Mouse (Mus musculus): ENCODE data around the gene Serbp1.
A peak's percentile ranks its signal among the peaks of the same experiment; 100 is the strongest.

Gene Serbp1

GRCm38 (mm10) chr6:67296126-67296525 is 58.1 kb downstream of the Serbp1 start:
- no peak for ATAC-seq (ENCODE audit: insufficient number of reproducible peaks, low FRiP score, low TSS enrichment)

DNA sequence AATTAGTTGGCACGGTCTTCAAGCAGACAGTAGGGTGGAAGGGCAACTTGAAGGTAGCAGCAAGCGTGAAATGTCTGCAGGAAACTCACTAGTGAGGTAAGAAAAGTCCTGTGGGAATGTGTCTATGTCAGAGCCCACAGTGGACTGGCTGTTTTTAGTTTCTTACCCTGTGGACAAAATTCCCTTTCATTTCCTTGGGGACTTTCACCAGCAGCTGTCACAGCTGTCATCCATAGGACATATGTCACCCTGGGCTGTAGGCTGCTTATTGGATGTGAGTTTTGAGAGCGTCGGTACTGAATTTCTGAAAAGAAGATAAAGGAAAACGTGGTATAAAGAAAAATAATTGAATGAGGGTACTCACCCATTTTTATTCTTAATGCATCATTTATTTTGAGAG is 60.8 kb downstream of the Serbp1 start:
- no peak for ATAC-seq (ENCODE audit: insufficient number of reproducible peaks, low FRiP score, low TSS enrichment)

DNA sequence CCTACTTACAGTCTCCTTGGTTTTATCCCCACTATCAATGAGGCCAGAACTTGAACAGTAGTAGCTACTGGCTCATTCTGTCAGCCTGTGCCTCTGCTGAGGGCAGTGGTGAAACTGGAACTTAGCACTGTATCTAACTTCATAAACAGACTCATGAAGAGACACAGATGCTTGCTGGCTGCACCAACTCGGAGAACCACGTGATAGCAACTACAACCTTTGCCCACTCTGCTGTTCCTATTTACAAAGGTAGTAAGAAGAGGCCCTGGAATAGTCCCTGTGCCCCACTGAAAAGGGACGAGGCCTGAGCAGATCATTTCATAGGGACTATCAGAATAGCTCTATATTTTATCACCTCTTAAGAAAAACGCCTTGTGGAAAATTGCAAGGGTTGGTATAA is 62.3 kb downstream of the Serbp1 start:
- no peak for ATAC-seq (ENCODE audit: insufficient number of reproducible peaks, low FRiP score, low TSS enrichment)

- 0 out of 2 replicates have a peak, but pooled peaks have one; percentile 32 for ATAC-seq (ENCODE audit: insufficient number of reproducible peaks, low FRiP score, low TSS enrichment)
These were observed 62.8 kb downstream of the Serbp1 start for GRCm38 (mm10) chr6:67300710-67301163.

GRCm38 (mm10) chr6:67301230-67301629 is 63.3 kb downstream of the Serbp1 start:
- no peak for ATAC-seq (ENCODE audit: insufficient number of reproducible peaks, low FRiP score, low TSS enrichment)

- no peak for ATAC-seq (ENCODE audit: insufficient number of reproducible peaks, low FRiP score, low TSS enrichment)
These were observed 64.5 kb downstream of the Serbp1 start for GRCm38 (mm10) chr6:67302471-67302870.

DNA sequence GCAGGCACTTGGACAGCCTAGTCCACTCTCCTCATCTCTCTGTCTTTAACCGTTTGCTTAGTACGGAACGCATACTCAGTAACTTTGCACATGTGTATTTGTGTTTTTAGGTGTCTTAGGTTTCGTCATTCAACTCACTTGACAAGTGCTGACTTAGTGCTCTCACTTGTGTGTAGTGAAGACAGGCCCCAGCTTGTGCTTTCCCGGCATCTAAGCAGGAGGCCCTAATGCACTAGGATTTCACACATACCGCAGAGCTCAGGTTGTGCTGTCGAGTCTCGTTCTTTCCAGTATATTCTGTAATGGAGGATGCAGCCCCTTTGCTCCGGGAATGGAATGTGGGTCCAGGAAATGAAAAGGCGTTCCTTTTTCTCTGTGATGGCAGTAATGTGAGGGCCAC is 65.2 kb downstream of the Serbp1 start:
- no peak for ATAC-seq (ENCODE audit: insufficient number of reproducible peaks, low FRiP score, low TSS enrichment)

DNA sequence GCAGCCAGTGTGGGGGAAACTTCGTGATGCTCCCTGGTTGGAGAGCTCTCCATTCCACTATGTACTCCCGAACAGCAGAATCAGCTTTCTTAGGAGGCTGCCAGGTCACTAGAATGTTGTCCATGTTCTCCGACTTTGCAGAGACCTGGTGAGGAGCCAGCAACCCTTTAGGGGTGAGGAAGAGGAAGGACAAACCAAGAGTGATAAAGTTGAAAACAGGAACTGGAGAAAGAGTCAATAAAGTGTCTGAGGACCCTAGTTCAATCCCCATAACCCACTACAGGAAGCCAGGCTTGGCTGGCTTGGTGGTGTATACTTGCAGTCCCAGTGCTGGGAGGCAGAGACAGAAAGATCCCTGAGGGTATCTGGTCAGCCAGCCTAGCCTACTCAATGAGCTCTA is 71.0 kb downstream of the Serbp1 start:
- no peak for ATAC-seq (ENCODE audit: insufficient number of reproducible peaks, low FRiP score, low TSS enrichment)

DNA sequence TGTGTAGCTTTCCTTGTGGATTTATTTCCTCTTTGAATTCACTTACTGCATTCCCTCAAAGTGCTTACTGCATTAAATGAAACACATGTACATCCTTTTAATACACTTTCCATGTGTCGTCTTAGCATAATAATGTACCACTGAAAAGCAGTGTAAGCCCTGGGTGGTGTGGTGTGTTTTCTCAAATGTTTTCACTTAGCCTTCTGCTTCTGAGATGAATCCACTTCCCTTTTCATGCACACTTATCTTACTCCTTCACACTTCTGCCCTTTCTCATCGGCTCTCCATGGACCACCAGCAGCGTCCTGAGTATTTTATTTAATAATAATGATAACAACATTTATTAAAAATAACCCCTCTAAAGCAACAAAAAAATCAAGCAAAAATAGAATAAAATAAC is 71.8 kb downstream of the Serbp1 start:
- ATAC-seq (ENCODE audit: insufficient number of reproducible peaks, low FRiP score, low TSS enrichment), result no peak

- no peak for ATAC-seq (ENCODE audit: insufficient number of reproducible peaks, low FRiP score, low TSS enrichment)
These were observed 76.7 kb downstream of the Serbp1 start for GRCm38 (mm10) chr6:67314697-67315096.

DNA sequence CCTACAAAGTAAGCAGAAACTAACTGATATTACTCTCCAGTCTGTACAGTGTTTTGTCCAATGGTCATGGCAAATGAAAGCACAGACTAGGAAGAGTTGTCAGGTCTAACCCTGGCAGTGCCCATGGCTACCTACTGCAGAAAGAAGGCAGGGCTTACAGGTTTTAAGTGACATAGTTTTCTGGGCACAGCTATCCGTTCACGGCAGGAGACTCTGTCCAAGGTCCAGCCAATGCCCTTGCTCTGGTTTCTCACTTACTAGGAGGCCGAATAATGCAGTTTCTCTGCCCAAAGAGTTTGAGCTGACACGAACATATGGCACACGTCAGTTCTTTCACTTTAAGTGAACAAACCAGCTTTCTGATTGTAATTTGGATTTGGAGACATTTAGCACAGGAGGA is 79.1 kb downstream of the Serbp1 start:
- peak; percentile 70 for ATAC-seq (ENCODE audit: insufficient number of reproducible peaks, low FRiP score, low TSS enrichment)

GRCm38 (mm10) chr6:67317827-67318338 is 79.9 kb downstream of the Serbp1 start:
- ATAC-seq (ENCODE audit: insufficient number of reproducible peaks, low FRiP score, low TSS enrichment), result no peak

DNA sequence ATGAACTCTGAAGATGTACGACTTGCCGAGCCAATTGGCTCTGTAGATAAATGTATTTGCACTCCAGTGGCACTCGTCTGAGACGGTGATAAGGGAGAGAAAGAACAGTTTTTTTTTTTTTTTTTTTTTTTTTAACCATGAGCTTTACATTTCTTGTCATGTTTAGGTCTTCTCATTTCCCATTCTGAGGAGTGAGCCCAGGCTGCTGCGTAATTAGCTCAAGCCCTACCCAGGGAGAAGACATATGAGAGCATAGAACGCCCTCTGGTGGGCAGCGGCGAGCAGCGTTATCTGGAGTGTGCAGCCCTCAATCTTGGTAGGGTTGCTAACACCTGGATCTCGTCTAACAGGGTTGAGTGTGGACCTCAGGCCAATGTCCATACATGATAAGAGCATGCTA is 80.5 kb downstream of the Serbp1 start:
- ATAC-seq (ENCODE audit: insufficient number of reproducible peaks, low FRiP score, low TSS enrichment), result peak; percentile 75; the same call in 1 of the 2 replicates

GRCm38 (mm10) chr6:67323788-67324187 is 85.8 kb downstream of the Serbp1 start:
- no peak for ATAC-seq (ENCODE audit: insufficient number of reproducible peaks, low FRiP score, low TSS enrichment)

- no peak for ATAC-seq (ENCODE audit: insufficient number of reproducible peaks, low FRiP score, low TSS enrichment)
These were observed 100.0 kb downstream of the Serbp1 start for GRCm38 (mm10) chr6:67337943-67338342.

GRCm38 (mm10) chr6:67339494-67339893 is 101.5 kb downstream of the Serbp1 start:
- ATAC-seq (ENCODE audit: insufficient number of reproducible peaks, low FRiP score, low TSS enrichment), result no peak

Data from cerebellum, adult (tissue).